Mouse (Mus musculus) testis, adult 2 months (tissue): ENCODE results near the gene Cnot3. TPM values are rescaled to one million over a fixed set of nuclear protein-coding genes. Genes with fewer than 3 reads are reported as not detected.
A peak's percentile ranks its signal among the peaks of the same experiment; 100 is the strongest.
"Not testable (repeated sequence)": the region's sequence is repeated elsewhere in the genome, so short reads cannot be mapped to it uniquely, and the experiment has no call there.

ENCODE experiments used
- H3K27ac ChIP-seq: fragments of 200-500 bp; 2 replicates; pipeline ENCODE4 v1.5.1; 2012; ENCODE audit warnings: low read depth, low read length; ENCODE audit not compliant: control insufficient read depth, insufficient read depth
- H3K27me3 ChIP-seq: fragments of 200-500 bp; 2 replicates; pipeline ENCODE4 v1.6.1; 2012; ENCODE audit warnings: mild to moderate bottlenecking, low read length, moderate library complexity; ENCODE audit not compliant: control insufficient read depth, insufficient read depth
- H3K36me3 ChIP-seq: fragments of 200-500 bp; 2 replicates; pipeline ENCODE4 v1.6.1; 2012; ENCODE audit warnings: mild to moderate bottlenecking, low read length; ENCODE audit not compliant: control insufficient read depth, insufficient read depth
- H3K4me1 ChIP-seq: fragments of 200-500 bp; 2 replicates; pipeline ENCODE4 v1.6.1; 2012; ENCODE audit warnings: low read length; ENCODE audit not compliant: control insufficient read depth, insufficient read depth
- H3K4me3 ChIP-seq: fragments of 200-500 bp; 2 replicates; pipeline ENCODE4 v1.5.1; 2012; ENCODE audit warnings: low read depth, mild to moderate bottlenecking, low read length, moderate library complexity, mixed read lengths; ENCODE audit not compliant: control insufficient read depth
- CTCF ChIP-seq: fragments of 200-500 bp; IDR thresholded peaks from 2 replicates; pipeline ENCODE4 v1.5.1; 2012; ENCODE audit warnings: low read depth, mild to moderate bottlenecking, inconsistent platforms, low read length, moderate library complexity; ENCODE audit not compliant: control insufficient read depth, insufficient read depth, insufficient replicate concordance
- POLR2A ChIP-seq: fragments of 200-500 bp; IDR thresholded peaks from 2 replicates; pipeline ENCODE4 v1.6.1; 2012; ENCODE audit warnings: low read depth, mild to moderate bottlenecking, inconsistent platforms, low read length, moderate library complexity; ENCODE audit not compliant: control insufficient read depth
- polyA plus RNA-seq: library from polyadenylated mRNA; depleted of rRNA; stranded (reverse); fragments of >200 nt; gene quantifications from 2 replicates; pipeline ENCODE4 v1.2.3, GENCODE M21; 2012

Cnot3 gene
- polyA plus RNA-seq, 1 experiment: 26.3 TPM

GRCm38 (mm10) chr7:3692382-3692986 is 47.4 kb downstream of the Cnot3 start, which contains the start of gene Tsen34:
TSS of gene Tsen34 (plus strand) at chr7:3692863.
- no peaks in the 10 kb centered on the region for H3K36me3 ChIP-seq
- TF ChIP-seq CTCF: no peak
- no peak for TF ChIP-seq POLR2A
- H3K4me3 ChIP-seq: peak within 1 kb of the TSS; percentile 87
- H3K27me3 ChIP-seq: no peaks in the 10 kb centered on the region
- peak within 1 kb of the TSS; percentile 78 for H3K27ac ChIP-seq
- peaks cover 21% of the 10 kb centered on the region for H3K4me1 ChIP-seq

GRCm38 (mm10) chr7:3692987-3693808 is 48.1 kb downstream of the Cnot3 start, which contains the start of gene Mboat7:
TSS of gene Mboat7 (minus strand) at chr7:3693523.
- peaks cover 21% of the 10 kb centered on the region for H3K4me1 ChIP-seq
- no peaks in the 10 kb centered on the region for H3K36me3 ChIP-seq
- no peaks in the 10 kb centered on the region for H3K27me3 ChIP-seq
- TF ChIP-seq POLR2A (peak; percentile 53; the same call in 1 of the 2 replicates), CTCF (no peak)
- H3K27ac ChIP-seq: peak within 1 kb of the TSS; percentile 78
- peak within 1 kb of the TSS; percentile 87 for H3K4me3 ChIP-seq

GRCm38 (mm10) chr7:3693809-3694075 is 48.7 kb downstream of the Cnot3 start:
- no peaks in the 10 kb centered on the region for H3K36me3 ChIP-seq
- TF ChIP-seq CTCF (no peak), POLR2A (no peak)

GRCm38 (mm10) chr7:3694076-3694948 is 49.2 kb downstream of the Cnot3 start:
- Histone ChIP-seq H3K36me3 (no peaks in the 10 kb centered on the region), H3K4me3 (peak overlapping the region; percentile 87), H3K4me1 (peaks cover 21% of the 10 kb centered on the region), H3K27me3 (no peaks in the 10 kb centered on the region), H3K27ac (peak overlapping the region; percentile 78)
- TF ChIP-seq POLR2A (no peak), CTCF (no peak)

More at GRCm38 (mm10) chr7:3693809-3694075, 48.7 kb downstream of the Cnot3 start:
- Histone ChIP-seq H3K4me1 (peaks cover 21% of the 10 kb centered on the region), H3K27ac (peak overlapping the region; percentile 78), H3K4me3 (peak overlapping the region; percentile 87), H3K27me3 (no peaks in the 10 kb centered on the region)

DNA sequence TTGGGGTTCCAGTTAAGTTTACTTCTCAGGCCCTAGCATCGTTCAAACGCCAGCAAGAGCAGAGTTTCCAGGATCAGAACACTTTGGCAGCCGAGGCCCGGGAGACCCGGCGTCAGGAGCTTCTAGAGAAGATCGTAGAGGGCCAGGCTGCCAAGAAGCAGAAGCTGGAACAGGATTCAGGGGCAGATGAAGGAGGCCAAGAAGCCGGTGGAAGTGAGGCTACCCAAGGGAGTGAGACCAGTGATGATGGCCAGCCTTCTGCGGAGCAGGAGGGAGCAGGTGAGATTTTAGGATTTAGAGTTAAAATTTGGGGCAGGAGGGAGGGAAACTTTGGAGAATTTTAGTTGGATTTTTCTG is 49.9 kb downstream of the Cnot3 start:
- Histone ChIP-seq H3K27ac (0 out of 2 replicates have a peak overlapping the region, but pooled peaks have one; percentile 2), H3K4me1 (peaks cover 21% of the 10 kb centered on the region), H3K4me3 (peak overlapping the region; percentile 87)
- H3K36me3 ChIP-seq, H3K27me3 ChIP-seq: not testable (repeated sequence)

- Histone ChIP-seq H3K4me1 (peaks cover 9% of the 10 kb centered on the region), H3K4me3 (no peak overlapping the region), H3K27me3 (no peaks in the 10 kb centered on the region), H3K36me3 (no peaks in the 10 kb centered on the region), H3K27ac (no peak overlapping the region)
- TF ChIP-seq POLR2A (no peak), CTCF (no peak)
Measured at GRCm38 (mm10) chr7:3698471-3698870, 53.4 kb downstream of the Cnot3 start.
